Mouse (Mus musculus) testis, adult 2 months (tissue): ENCODE data around the gene Fbn1.

Experiments used
- CTCF ChIP-seq: fragments of 200-500 bp; IDR thresholded peaks from 2 replicates; pipeline ENCODE4 v1.5.1; 2012; ENCODE audit warnings: low read depth, mild to moderate bottlenecking, inconsistent platforms, low read length, moderate library complexity; ENCODE audit not compliant: control insufficient read depth, insufficient read depth, insufficient replicate concordance
- POLR2A ChIP-seq: fragments of 200-500 bp; IDR thresholded peaks from 2 replicates; pipeline ENCODE4 v1.6.1; 2012; ENCODE audit warnings: low read depth, mild to moderate bottlenecking, inconsistent platforms, low read length, moderate library complexity; ENCODE audit not compliant: control insufficient read depth

DNA sequence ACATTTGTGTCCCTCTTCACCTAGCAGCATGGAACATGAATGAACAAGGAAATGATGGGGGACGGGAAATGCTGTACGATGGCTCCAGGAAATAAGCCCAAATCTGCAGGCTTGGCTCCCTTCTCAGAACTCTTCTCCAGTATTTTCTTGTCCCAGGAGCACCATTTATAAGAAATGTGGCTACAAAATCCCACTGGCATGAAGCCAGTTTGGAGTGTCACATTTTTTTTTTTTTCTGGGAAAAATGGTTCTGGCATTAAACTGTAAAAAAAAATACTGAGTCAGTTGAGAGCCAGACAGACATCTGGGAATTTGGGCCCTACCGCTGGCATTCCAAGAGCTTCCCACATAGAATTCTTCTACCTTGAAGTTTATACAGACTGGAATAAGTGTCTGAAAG lies 203.0 kb downstream of the Fbn1 start:
- TF ChIP-seq CTCF (no peak), POLR2A (no peak)
